Mouse (Mus musculus): ENCODE data around the gene Prkce. TPM values are rescaled to one million over a fixed set of nuclear protein-coding genes. Genes with fewer than 3 reads are reported as not detected.
A peak's percentile ranks its signal among the peaks of the same experiment; 100 is the strongest.

The Prkce gene
- polyA plus RNA-seq, 1 experiment from 2014 or later: 5.2 TPM

DNA sequence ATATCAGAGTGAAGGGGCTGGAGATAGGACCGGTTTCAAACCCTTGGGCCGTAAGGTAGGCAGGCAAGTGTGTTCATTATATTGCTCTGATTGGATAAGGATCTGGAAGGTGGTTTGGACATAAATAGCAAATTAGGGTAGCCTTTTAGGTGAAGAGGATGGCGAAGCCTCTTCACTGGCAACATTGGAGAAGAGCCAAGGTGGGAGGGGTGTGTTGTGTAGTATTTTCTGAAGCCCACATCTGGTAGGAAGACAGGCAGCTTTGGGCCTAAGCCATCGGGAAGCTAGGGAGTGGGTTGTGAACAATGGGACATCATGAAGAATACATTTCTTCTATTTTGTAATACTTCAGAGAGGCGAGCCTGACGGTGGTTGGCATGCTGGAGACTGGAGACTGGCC, 125.1 kb downstream of the Prkce start:
- no peaks in the 10 kb centered on the region for H3K4me1 ChIP-seq (replicated peaks; ENCODE audit: control insufficient read depth, insufficient read depth, low read length)
- no peak for ATAC-seq
- TF ChIP-seq CTCF (IDR thresholded peaks at IDR 0.05; ENCODE audit: low read depth): no peak
- no peaks in the 10 kb centered on the region for H3K36me3 ChIP-seq (ENCODE audit: control insufficient read depth, insufficient read depth)
- H3K27me3 ChIP-seq (replicated peaks; ENCODE audit: control insufficient read depth, insufficient read depth, low read length): no peaks in the 10 kb centered on the region
- H3K9ac ChIP-seq (ENCODE audit: low read depth, low read length): no peak overlapping the region
- no peak overlapping the region for H3K27ac ChIP-seq (ENCODE audit: low read depth, low read length)
- WGBS: 81% methylated on average over 6 of the region's 6 CpGs
- no peak overlapping the region for H3K4me3 ChIP-seq (ENCODE audit: low read depth, low read length)
- no peak overlapping the region for H3K4me2 ChIP-seq (replicated peaks; ENCODE audit: low read depth)
- no peaks in the 10 kb centered on the region for H3K9me3 ChIP-seq (ENCODE audit: control insufficient read depth)

GRCm38 (mm10) chr17:86293247-86293744, 125.7 kb downstream of the Prkce start:
- Histone ChIP-seq H3K27me3 (replicated peaks; ENCODE audit: control insufficient read depth, insufficient read depth, low read length) (no peaks in the 10 kb centered on the region), H3K36me3 (ENCODE audit: control insufficient read depth, insufficient read depth) (no peaks in the 10 kb centered on the region), H3K27ac (ENCODE audit: low read depth, low read length) (no peak overlapping the region), H3K9ac (ENCODE audit: low read depth, low read length) (no peak overlapping the region), H3K9me3 (ENCODE audit: control insufficient read depth) (no peaks in the 10 kb centered on the region), H3K4me2 (replicated peaks; ENCODE audit: low read depth) (peak overlapping the region; percentile 38), H3K4me3 (ENCODE audit: low read depth, low read length) (no peak overlapping the region), H3K4me1 (replicated peaks; ENCODE audit: control insufficient read depth, insufficient read depth, low read length) (no peaks in the 10 kb centered on the region)
- ATAC-seq: peak; percentile 72
- WGBS: 25% methylated on average over 10 of the region's 10 CpGs
- TF ChIP-seq CTCF (IDR thresholded peaks at IDR 0.05; ENCODE audit: low read depth): peak; percentile 73

DNA sequence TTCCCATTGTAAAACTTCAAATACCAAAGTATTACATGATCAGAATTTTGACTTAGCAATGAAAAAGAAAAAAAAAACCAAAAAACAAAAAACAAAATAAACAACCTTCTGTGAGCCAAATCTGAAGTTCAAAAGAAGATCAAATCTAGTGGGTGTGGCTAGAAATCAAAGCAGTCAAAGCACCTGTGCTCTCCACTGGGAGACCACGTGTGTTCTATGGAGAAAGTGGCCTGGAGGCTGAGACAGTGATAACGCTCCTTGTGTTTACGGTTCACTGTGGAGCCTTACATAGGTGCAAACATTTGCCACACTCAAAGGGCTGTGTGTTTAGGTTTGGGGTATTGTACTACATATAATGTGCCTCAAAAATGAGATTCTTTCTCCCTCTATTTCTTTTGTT, 132.0 kb downstream of the Prkce start:
- H3K4me3 ChIP-seq (ENCODE audit: low read depth, low read length): no peak overlapping the region
- no peak overlapping the region for H3K4me2 ChIP-seq (replicated peaks; ENCODE audit: low read depth)
- no peaks in the 10 kb centered on the region for H3K9me3 ChIP-seq (ENCODE audit: control insufficient read depth)
- no peaks in the 10 kb centered on the region for H3K4me1 ChIP-seq (replicated peaks; ENCODE audit: control insufficient read depth, insufficient read depth, low read length)
- no peaks in the 10 kb centered on the region for H3K36me3 ChIP-seq (ENCODE audit: control insufficient read depth, insufficient read depth)
- WGBS: 40% methylated on average over 3 of the region's 3 CpGs
- no peak for ATAC-seq
- no peak overlapping the region for H3K27ac ChIP-seq (ENCODE audit: low read depth, low read length)
- H3K27me3 ChIP-seq (replicated peaks; ENCODE audit: control insufficient read depth, insufficient read depth, low read length): no peaks in the 10 kb centered on the region
- TF ChIP-seq CTCF (IDR thresholded peaks at IDR 0.05; ENCODE audit: low read depth): no peak
- H3K9ac ChIP-seq (ENCODE audit: low read depth, low read length): no peak overlapping the region

DNA sequence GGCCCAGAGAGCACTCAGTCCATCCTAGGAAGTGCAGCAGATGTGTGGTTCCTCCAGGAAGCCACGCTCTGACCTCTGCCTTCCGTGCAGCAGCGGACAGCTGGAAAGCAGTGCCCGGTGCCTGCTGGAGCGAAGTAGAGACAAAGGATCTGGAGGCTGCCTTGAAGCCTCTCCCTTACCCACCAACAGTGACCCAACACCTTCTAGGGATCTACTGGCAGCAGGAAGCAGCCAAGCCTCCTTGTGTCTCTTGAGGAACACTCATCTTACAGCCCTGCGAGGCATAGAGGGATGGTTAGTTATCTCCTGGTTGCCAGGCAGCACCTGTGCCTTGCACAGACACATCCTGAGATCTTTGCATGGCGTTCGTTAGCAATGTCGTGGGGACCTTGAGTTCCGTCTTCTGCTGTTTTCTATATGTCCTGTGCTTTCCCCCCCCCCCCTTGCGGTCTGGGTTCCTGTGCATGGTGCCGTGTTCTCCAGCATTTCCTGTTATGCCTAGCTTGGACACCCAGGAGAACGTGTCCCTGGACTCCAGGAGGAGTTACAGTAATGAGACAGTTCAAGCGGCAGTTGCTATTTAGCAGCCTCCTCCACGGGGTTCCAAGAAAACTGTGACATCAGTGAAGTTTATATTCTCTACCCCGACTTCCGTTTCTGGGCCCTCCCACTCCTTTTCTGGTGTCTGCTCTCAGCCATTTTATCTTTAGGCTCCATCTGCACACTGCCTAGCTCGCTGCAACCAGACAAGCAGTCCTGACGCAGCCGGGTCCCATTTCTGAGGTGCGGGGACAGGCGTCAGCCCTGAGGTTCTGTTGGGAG, 133.4 kb downstream of the Prkce start:
- H3K4me1 ChIP-seq (replicated peaks; ENCODE audit: control insufficient read depth, insufficient read depth, low read length): no peaks in the 10 kb centered on the region
- no peak overlapping the region for H3K4me3 ChIP-seq (ENCODE audit: low read depth, low read length)
- ATAC-seq: no peak; the same call in 1 of the 2 replicates
- H3K9ac ChIP-seq (ENCODE audit: low read depth, low read length): 0 out of 2 replicates have a peak overlapping the region, but pooled peaks have one; percentile 17
- 54% methylated on average over 22 of the region's 22 CpGs for WGBS
- H3K9me3 ChIP-seq (ENCODE audit: control insufficient read depth): no peaks in the 10 kb centered on the region
- peak overlapping the region; percentile 62; the same call in 1 of the 2 replicates for H3K27ac ChIP-seq (ENCODE audit: low read depth, low read length)
- 0 out of 2 replicates have a peak, but pooled peaks have one; percentile 5 for TF ChIP-seq CTCF (IDR thresholded peaks at IDR 0.05; ENCODE audit: low read depth)
- H3K27me3 ChIP-seq (replicated peaks; ENCODE audit: control insufficient read depth, insufficient read depth, low read length): no peaks in the 10 kb centered on the region
- H3K36me3 ChIP-seq (ENCODE audit: control insufficient read depth, insufficient read depth): no peaks in the 10 kb centered on the region
- peak overlapping the region; percentile 45 for H3K4me2 ChIP-seq (replicated peaks; ENCODE audit: low read depth)

DNA sequence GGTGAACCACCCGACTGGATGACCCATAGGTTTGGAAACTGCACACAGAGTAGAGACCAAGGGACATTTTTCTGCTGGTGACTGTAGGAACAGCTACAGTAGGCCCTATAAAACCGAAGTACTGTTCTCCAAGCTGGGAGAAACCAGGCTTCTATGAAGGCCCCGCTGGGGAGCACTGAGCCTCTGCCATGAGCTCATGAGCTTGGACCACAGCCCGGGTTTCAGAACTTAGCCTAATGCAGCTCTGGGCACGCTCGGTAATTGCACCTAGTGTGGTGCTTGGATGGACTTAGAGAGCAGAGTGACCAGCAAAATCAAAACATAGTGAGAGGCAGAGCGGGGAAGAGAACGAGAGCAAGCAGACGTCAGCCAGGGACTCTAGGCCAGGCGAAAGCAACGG, 134.7 kb downstream of the Prkce start:
- WGBS: 82% methylated on average over 11 of the region's 11 CpGs
- Histone ChIP-seq H3K9ac (ENCODE audit: low read depth, low read length) (no peak overlapping the region), H3K4me1 (replicated peaks; ENCODE audit: control insufficient read depth, insufficient read depth, low read length) (no peaks in the 10 kb centered on the region), H3K27me3 (replicated peaks; ENCODE audit: control insufficient read depth, insufficient read depth, low read length) (no peaks in the 10 kb centered on the region), H3K27ac (ENCODE audit: low read depth, low read length) (no peak overlapping the region), H3K9me3 (ENCODE audit: control insufficient read depth) (no peaks in the 10 kb centered on the region), H3K4me2 (replicated peaks; ENCODE audit: low read depth) (no peak overlapping the region), H3K36me3 (ENCODE audit: control insufficient read depth, insufficient read depth) (no peaks in the 10 kb centered on the region), H3K4me3 (ENCODE audit: low read depth, low read length) (no peak overlapping the region)
- ATAC-seq: no peak
- TF ChIP-seq CTCF (IDR thresholded peaks at IDR 0.05; ENCODE audit: low read depth): no peak

GRCm38 (mm10) chr17:86302861-86303331, 135.3 kb downstream of the Prkce start:
- no peaks in the 10 kb centered on the region for H3K4me1 ChIP-seq (replicated peaks; ENCODE audit: control insufficient read depth, insufficient read depth, low read length)
- no peak for TF ChIP-seq CTCF (IDR thresholded peaks at IDR 0.05; ENCODE audit: low read depth)
- ATAC-seq: no peak
- H3K4me2 ChIP-seq (replicated peaks; ENCODE audit: low read depth): no peak overlapping the region
- H3K27ac ChIP-seq (ENCODE audit: low read depth, low read length): no peak overlapping the region
- H3K9me3 ChIP-seq (ENCODE audit: control insufficient read depth): no peaks in the 10 kb centered on the region
- 81% methylated on average over 14 of the region's 14 CpGs for WGBS
- H3K36me3 ChIP-seq (ENCODE audit: control insufficient read depth, insufficient read depth): no peaks in the 10 kb centered on the region
- no peak overlapping the region for H3K9ac ChIP-seq (ENCODE audit: low read depth, low read length)
- H3K27me3 ChIP-seq (replicated peaks; ENCODE audit: control insufficient read depth, insufficient read depth, low read length): no peaks in the 10 kb centered on the region
- no peak overlapping the region for H3K4me3 ChIP-seq (ENCODE audit: low read depth, low read length)
